Mouse (Mus musculus) adrenal gland, adult 18-20 months (tissue): ENCODE data around the gene Mypop. TPM values are rescaled to one million over a fixed set of nuclear protein-coding genes. Genes with fewer than 3 reads are reported as not detected.

ENCODE experiments used
- DNase-seq, 2 experiments: peaks; one replicate each; pipeline ENCODE4 v3.0.0; 2021 to 2022; ENCODE audit warnings: low spot score in 2 of 2
- total RNA-seq, 2 experiments: library from RNA; stranded (reverse); gene quantifications; 1 replicate in 1 of 2; 2 replicates in 1 of 2; pipeline ENCODE4 v1.2.3; 2021

Gene Mypop
- total RNA-seq, 2 experiments from 2014 or later: 9.3 to 12.2 TPM

DNA sequence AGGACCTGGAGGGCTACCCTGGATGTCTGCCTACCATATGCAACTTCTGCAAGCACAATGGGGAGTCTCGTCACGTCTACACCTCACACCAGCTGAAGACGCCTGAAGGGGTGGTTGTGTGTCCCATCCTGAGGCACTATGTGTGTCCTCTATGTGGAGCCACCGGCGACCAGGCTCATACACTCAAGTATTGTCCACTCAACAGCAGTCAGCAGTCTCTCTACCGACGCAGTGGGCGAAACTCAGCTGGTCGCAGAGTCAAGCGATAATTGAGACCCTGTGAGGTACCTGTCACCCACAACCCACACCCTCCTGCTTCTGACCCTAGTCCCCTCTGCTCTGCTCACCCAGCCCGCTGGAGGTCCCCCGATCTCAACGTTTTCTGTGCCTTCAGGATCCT, 3.3 kb upstream of the Mypop start:
- no peak for DNase-seq

GRCm38 (mm10) chr7:18988780-18989179, 2.3 kb upstream of the Mypop start:
- no peak for DNase-seq

DNA sequence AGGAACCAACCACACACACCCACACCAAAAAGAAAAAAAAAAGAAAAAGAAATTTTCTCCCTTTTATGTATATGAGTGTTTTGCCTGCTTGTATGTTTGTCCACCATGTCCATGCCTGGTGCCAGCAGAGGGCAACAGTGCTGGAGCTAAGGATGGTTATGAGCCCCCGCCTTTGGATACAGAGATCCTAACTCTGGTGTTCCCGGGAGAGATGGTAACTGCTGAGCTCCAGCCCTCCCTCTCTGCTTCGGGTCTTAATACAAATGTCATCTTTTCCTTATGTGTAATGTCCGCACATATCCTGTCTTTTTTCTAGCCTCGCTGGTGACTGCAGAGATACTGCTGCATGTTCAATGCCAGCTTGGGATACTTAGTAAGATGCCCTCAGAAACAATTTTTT, 1.1 kb upstream of the Mypop start:
- no peak for DNase-seq

GRCm38 (mm10) chr7:18991660-18992293, 732 bp downstream of the Mypop start:
- no peak for DNase-seq

DNA sequence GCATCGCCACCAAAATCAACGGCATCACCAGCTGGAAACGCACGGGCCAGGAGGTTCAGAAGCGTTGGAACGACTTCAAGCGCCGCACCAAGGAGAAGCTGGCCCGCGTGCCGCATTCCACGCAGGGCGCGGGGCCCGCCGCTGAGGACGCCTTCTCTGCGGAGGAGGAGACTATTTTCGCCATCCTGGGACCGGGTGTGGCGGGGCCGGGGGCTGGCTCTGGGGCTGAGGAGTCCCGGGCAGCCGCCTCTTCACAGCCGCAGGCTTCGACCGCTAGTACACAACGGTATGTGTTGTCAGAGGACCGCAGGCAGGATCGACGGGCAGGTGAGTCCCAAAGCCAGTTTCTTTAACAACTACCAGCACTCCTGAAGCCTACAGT, 1.2 kb downstream of the Mypop start:
- DNase-seq: peak; percentile 45 to 55

DNA sequence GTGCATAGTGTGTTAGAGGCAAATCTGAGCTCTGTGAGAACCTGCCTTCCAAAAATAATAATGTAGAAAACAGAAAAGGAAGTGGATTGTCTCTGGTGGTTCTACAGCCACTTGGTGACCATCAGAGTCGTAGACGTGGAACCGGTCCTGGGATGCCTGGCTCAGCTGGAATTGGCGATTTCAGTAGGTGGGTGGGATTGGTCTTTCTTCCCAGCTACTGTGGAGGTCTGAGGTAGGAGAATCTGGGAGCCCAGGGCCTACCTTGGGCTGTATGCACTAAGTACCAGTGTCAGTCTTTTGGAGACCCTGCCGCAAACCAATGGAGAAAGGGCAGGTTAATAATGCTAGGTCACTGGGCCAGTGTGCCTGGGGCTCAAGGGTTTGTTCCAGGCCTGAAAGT, 2.0 kb downstream of the Mypop start:
- DNase-seq: no peak

DNA sequence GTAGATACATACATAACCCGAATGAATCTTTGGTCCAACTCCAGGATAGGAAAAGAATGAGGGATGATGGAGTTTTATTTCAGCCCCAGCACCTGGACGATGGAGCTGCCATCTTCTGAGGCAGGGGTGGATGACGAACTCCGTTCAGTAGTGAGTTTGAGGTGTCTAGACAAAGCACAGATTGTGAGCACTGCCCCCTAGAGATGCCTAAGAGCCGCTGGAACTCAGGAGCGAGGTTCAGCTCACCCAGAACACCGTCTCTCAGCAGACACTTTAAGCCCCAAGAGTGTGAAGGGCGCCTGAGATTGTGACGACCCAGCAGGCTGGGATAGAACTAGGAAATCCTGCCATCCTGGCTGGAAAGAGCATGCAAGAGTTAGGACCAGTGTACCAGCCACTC, 7.8 kb downstream of the Mypop start:
- DNase-seq: no peak

DNA sequence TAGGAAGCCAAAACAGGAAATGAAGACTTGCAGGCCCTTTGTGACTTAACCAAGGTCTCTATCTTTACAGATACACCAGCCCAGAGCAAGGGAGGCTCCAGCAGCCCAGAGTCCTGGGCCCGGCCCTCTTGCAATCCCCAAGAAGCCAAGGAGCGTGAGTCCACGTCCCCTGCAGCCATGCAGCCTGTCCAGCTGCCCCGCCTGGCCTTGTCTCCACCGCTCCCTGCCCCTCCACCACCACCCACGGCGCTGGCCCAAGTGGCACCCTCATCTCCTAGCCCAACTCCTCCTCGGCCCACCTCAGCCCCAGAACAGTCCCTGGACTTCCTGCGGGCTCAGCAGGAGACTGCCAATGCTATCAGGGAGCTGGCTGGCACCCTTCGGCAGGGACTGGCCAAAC, 9.4 kb downstream of the Mypop start:
- no peak for DNase-seq

DNA sequence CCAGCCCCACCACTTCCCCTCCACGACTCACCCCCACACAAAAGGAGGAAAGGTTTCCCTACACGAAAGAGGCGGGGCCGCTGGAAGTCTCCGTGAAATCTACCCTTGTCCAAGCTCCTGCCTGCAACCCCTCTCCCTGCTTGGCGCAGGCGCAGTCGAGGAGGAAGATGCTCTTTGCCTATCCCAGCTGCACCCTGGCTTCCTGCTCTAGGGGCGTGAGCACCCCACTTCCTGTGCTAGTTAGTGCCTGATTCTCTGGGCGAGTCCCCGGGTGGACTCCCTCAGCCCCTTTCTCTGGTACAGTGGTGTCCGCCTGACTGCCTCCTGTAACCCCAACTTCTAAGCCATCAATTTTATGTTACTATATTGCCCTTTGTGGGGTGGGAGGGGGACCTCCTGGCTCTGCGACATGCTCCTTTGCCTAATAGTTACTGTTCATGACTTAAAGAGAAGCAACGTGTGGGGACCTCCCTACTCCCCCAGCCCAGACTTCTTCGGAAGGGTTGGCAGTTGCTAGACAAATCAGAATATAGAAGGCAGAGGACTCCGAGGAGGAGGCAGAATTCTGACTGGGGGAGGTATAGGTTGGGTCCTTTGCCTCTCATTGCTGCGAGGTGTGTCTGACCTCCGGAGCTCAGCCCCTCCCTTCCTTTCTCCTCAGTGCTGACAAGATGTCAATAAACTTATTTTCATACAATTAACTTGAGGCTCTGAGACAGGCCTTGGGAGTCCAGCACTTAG, 10.2 kb downstream of the Mypop start:
- DNase-seq: peak; percentile 36 to 62

GRCm38 (mm10) chr7:19001807-19002085, 10.7 kb downstream of the Mypop start:
- no peak for DNase-seq

GRCm38 (mm10) chr7:19002115-19002514, 11.1 kb downstream of the Mypop start:
- DNase-seq: no peak

GRCm38 (mm10) chr7:19002848-19003498, 11.9 kb downstream of the Mypop start:
- peak; percentile 59 to 60 for DNase-seq

DNA sequence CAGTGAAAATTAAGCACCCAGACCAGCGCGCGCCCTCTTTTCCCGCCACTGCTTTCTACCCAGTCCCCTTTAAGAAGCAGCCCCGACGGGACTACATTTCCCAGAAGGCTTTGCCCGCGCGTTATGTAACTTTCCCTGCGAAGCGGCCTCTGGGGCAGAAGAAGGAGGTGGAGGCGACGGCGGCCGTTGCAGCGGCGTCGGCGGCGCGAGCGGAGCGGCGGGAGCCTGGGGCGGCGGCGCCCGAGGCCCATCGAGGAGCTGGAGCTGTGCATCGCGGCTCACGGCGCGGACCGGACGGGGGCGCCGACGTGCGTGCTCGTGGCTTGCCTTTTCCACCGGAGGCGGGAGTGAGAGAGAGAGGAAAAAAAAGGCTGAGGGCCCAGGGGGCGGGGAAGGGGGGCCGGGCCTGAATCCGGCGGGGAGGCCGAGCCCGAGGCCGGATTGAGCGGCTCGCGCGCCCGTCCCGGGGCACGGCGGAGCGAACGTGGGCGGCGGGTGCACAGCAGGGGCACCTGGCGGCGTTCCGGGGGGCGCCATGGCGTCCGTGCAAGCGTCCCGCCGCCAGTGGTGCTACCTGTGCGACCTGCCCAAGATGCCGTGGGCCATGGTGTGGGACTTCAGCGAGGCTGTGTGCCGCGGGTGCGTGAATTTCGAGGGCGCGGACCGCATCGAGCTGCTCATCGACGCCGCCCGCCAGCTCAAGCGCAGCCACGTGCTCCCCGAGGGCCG, 13.0 kb downstream of the Mypop start, which contains the start of gene Irf2bp1:
Irf2bp1 (plus strand) TSS at position 143 of the 729 bp plus-strand sequence.
- DNase-seq: peak; percentile 90 to 91

GRCm38 (mm10) chr7:19004631-19005079, 13.6 kb downstream of the Mypop start:
- peak; percentile 50 to 55 for DNase-seq

GRCm38 (mm10) chr7:19005417-19006121, 14.5 kb downstream of the Mypop start:
- no peak for DNase-seq

GRCm38 (mm10) chr7:19006476-19006875, 15.4 kb downstream of the Mypop start:
- peak; percentile 70 to 76 for DNase-seq

GRCm38 (mm10) chr7:19007026-19007977, 16.3 kb downstream of the Mypop start:
- no peak for DNase-seq

- no peak for DNase-seq
Measured at GRCm38 (mm10) chr7:19010581-19010980, 19.5 kb downstream of the Mypop start.

DNA sequence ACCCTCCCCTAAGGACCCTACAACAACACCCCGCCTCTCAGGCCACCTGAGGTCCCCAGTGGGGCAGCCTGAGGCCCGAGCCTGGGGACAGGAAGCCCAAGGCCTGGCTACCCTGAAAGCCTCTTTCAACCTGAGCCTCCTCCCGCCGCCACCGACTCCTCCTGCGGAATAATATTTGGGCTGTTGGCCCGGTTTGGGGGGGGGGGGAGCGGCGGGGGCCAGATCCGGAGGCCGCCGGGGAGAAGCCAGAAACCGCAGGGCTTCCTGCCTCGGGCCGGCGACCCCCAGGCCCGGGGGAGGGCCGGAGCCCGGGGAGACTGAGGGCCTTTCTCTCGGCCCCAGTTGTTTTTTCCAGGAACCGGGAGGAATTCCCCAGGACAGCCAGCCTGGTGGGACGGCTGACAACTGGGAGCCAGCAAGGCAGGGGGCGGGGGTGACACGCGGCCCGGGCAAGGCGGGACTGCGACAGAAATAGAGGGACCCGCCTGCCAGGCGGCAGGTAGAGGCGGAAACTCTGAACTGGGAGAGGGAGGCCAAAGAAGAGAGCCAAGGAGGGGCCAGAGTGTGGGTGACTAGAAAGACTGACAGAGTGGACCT, 21.1 kb downstream of the Mypop start:
- peak in 1 of 2 experiments; percentile 36 for DNase-seq
